Mouse (Mus musculus): ENCODE results near the gene Mfsd4b2.
A peak's percentile ranks its signal among the peaks of the same experiment; 100 is the strongest.
"Not testable (repeated sequence)": the region's sequence is repeated elsewhere in the genome, so short reads cannot be mapped to it uniquely, and the experiment has no call there.

Gene Mfsd4b2

DNA sequence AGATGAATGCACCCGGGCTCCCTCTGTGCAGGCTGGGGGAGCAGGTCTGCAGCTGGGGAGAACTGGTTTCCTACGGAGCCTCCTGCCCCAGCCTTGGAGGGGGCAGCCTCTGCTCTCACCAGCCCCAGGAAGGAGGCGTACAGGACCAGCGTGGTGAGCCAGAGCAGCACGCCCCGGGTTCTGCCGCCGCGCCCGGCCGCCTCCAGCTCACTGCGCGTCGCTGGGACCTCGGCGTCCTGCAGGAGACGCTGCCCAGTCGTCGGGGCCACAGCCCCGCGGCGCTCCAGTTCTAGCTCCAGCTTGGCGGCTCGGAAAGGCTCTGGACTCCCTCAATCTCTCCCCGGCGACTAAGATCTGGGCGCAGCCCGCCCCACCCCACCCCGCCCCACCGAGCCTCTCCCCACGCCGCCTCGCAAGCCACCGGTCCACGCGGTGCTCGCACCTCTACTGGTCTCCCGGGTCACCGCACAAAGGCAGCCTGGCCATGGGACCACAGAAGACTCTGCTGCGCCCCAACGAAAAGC lies at the start of gene Mfsd4b2:
TSS of gene Mfsd4b2 (minus strand) at position 308 of the 524 bp plus-strand sequence.
- DNase-seq, result no peak

- DNase-seq, result no peak
Observed at GRCm38 (mm10) chr10:39975771-39976170, 49.0 kb upstream of the Mfsd4b2 start.

DNA sequence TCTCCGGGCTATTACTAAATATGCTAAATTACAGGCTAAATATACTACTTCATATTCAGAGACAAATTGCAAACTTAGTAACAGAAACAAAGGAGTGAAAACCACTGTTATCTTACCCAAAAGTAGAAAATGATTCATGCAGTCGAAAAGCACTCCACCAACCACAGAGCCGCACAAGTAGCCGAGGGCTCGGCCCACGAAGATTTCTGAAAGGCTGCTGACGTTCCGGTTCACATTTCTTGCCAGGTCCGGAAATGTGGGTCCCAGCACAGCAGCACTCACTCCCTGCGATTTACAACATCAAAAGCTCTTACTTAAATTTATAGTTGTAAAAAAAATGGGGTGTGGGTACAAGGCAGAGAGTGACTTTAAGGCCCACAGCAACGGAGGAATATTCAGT lies 48.3 kb upstream of the Mfsd4b2 start:
- no peak for DNase-seq

DNA sequence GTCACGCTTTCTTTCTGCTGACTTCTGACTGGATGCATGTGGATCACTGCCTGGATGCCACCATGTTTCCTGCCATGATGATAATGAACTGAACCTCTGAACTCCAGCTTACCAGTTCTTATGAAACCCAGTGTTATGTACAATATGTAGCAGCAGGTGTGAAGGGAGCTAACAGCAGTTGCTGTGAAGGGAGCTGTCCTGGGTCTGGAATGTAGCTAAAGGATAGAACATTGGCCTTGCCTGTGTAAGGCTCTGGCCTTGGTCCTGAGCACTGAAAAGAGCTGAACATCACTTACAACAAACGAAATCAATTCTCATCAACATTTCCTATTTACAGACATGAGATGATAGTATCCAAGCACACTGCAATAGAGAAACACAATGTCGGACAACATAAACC lies 40.8 kb upstream of the Mfsd4b2 start:
- DNase-seq, result no peak

- no peak for DNase-seq
Observed at GRCm38 (mm10) chr10:39961906-39962305, 35.2 kb upstream of the Mfsd4b2 start.

DNA sequence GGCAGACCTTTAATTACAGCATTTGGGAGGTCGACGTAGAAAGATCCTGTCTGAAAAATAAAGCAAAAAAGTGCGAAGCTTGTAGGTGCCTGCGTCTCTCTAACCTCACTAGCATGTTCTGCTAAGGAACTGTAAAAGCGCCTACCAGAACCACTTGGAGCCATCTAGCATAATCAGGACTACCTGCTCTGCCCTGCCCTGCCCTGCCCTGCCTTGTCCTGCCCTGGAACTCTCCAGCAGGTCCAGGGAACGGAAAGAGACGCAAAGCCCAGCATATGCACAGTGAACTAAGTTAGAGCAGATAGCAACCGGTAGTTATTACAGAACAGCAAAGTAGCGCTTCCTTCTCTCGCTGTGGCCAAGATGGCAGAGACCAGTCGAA lies 33.7 kb upstream of the Mfsd4b2 start:
- DNase-seq, result no peak

DNA sequence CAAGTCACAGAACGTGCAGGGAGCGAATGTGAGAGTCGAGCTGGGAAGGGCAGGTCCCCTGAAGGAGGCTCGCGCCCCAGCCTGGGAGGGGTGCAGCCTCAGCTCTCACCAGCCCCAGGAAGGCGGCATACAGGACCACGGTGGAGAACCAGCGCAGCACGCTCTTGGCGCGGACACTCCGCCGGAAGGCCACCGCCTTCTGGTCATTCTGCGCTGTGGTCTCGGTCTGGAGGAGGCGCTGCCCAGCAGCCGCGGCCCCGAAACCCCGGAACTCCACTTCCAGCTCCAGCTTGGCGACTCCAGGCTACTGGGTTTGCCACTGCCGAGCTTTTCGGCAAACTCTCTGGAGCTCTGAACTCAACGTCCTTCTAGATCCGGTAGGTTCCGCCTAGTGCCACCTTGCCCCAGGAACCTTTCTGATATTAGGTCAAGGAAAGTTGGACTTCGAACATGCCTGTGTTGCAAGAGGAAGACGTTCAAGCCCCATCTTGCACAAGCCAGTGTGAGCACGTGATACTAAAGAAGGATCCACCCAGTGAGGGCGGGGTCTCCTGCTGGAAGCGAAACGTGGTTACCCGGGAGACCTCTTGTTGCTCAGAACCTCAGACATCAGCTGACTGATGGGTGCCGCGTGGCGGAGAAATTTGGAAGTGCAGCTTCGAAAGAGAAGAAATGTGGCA lies 33.2 kb upstream of the Mfsd4b2 start, which contains the start of gene Mfsd4b3:
TSS of gene Mfsd4b3 (minus strand) at position 393 of the 680 bp plus-strand sequence.
- DNase-seq, result peak; percentile 97 to 98

DNA sequence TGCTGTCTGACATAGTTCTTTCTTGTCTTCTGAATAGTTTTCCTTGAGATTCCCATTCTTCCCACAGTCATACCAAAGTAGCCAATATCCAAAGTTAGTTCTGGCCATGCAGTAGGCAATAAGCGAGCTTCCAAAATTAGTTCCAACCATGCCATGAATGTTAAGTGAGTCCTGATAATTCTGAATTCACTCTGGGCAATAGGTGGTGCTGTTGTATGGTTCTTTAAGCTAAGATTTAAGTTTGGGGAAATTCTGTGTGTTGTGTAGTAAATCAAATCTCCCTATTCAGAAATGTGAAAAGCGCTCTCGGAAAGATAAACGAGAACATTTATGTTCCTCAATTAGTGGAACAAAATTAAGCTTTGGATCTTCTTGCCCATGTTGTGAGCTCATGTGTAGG lies 31.5 kb upstream of the Mfsd4b2 start:
- no peak for DNase-seq

GRCm38 (mm10) chr10:39956340-39956878 lies 29.7 kb upstream of the Mfsd4b2 start:
- no peak for DNase-seq

GRCm38 (mm10) chr10:39955163-39955562 lies 28.4 kb upstream of the Mfsd4b2 start:
- no peak for DNase-seq

DNA sequence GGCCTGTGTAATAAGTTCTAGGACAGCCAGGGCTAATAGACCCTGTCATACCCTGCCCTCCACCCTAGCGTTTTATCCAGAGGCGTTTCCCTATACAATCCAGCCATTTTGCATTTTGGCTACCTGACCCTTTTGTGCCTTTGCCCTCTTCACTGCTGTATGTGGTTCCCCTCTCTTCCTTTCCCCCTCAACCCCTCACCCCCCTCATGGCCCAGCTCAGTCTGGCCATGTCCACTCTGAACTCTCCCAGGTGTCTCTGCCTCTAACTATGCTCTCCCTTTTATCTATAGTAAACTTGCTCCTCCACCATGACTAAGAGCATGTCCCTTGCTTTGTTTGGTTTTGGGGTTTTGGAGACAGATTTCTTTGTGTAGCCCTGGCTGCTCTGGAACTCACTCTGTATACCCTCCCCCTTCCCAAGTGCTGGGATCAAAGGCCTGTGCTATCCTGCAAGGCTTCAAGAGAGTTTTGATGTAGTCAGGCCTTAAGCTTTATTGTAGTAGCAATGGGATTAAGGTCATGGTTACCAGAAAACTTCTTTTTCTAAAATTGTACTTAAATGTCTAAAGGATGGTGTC lies 22.7 kb upstream of the Mfsd4b2 start:
- no peak for DNase-seq

GRCm38 (mm10) chr10:39947195-39947594 lies 20.5 kb upstream of the Mfsd4b2 start:
- not testable (repeated sequence) for DNase-seq

DNA sequence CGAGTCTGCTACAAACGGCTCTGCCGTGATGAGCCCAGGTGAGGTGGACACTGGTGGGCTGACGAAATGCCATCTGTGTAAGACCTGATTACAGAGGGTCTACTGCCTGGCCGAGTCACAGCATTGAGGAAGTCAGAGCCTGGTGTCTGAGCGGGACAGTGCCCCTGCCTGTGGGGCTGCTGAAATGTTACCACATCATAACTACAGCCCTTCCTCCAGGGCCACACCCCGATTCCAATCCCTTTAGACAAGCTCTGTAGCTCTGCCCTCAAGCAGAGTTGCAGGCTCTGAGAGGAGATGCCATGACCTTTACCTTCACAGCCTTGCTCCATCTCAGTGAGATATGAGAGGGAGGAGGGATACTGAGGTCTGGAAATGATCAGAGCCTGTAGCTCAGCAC lies 9.8 kb upstream of the Mfsd4b2 start:
- DNase-seq, result no peak

DNA sequence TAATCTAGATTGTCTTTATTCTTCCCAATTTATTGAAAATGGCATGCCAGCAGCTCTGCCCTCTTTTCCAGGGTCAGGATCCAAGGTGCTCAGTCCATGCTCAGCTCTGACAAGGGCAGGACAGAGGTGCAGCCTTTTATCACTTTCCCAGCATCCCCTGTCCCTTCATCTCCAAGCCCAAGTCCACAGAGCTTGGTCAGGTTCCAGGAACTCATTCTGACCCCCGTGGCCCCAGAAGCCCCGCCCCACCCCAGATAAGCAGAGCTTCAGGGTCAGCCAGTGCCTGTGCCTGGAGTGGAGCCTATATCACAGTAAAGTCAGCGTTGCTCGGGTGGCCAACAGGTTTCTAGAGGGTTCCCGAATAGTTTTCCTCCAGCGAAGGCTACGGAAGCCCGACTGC lies 2.2 kb downstream of the Mfsd4b2 start:
- DNase-seq, result not testable (repeated sequence)

GRCm38 (mm10) chr10:39912616-39913015 lies 14.1 kb downstream of the Mfsd4b2 start:
- DNase-seq, result no peak

DNA sequence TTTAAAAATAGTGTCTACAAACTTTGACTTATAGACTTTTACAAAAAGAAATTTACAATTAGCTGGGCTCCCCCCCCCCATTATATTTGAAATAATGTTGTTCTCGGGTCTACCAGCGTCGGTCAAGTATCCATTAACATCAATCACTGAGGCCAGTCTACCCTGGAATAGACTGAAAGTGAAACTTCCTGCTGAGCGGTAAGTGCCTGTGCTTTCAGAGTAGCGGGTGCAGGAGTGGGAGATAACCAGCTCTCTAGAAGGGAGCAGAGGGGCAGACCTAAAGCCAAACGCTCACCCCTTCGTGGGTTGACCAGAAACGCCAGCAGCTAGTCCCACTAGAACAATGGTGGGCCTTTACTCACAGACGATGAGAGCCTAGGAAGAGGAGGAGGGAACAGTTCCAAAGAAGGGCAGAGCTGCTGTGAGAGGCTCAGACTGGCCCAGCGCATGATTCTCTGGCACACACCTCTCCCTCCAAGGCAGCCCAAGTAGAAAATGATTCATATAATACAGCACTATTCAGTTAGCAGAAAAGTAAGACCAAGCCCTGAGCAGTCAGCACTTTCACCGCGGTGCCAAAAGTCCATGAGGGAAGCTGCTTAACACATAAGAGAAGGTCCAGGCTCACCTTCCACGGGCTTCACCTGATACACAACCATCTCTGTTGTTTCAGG lies 17.8 kb downstream of the Mfsd4b2 start:
- DNase-seq, result no peak

DNA sequence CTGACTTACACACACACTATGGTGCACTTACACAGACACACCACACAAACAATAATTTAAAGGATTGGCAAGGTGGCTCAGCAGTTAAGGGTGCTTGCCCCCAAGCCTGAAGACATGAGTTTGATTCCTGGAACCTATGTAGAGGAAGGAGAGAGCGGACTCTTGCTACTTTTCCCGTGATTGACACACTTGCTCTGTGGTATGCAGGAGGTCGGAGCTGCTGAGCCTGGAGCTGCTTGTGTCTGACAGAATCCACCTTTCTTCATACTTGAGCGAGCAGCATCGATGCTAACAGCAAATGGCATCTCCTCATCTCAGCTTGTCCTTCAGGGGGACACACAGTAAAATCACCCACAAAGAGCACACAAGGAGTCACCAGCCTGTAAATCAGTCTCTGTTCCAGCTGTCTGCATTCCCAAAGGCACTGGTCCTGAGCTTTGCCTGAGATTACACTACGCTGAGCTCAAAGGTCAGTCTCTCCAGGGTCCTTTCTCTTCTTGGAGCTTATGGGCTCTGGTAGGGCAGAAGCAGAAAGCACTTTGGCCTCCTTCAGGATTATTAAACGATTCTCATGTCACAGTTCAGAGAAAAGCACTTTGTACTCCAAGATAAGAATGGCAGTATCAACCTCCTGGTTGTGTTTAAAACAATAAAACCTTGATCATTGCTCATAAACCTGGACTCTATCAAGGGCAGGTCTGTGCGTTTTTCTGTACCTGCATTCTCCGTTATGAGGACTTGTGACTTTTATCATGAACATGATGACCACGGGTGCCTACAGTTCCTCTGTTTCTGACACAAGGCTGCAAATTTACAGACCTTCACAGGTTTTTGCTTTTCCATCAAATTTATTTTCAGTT lies 19.7 kb downstream of the Mfsd4b2 start:
- no peak for DNase-seq

- no peak for DNase-seq
Observed at GRCm38 (mm10) chr10:39904191-39904590, 22.5 kb downstream of the Mfsd4b2 start.

DNA sequence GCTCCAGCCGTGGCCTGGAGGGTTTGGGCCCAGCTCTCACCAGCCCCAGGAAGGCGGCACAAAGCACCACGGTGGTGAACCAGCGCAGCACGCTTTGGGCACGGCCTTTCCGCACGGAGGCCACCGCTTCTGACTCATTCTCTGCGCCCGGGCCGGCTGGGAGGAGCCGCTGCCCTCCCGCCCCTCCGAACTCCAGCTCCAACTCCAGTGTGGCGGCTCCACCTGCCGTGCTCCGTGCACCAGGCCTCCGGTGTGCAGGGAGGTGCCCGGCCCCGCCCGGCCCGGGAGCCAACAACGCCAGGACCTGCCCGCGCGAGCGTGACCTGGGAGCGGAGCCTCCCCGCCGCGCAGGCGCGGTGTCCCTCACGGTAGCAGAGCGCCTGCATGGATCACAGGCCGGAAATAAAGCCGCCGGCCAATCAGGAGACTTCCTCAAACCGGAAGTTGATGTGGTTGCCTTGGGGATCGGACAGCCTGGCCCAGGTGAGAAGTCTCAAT lies 27.8 kb downstream of the Mfsd4b2 start, which contains the start of gene Mfsd4b4:
TSS of gene Mfsd4b4 (minus strand) at position 365 of the 498 bp plus-strand sequence.
- peak; percentile 89 to 93 for DNase-seq

DNA sequence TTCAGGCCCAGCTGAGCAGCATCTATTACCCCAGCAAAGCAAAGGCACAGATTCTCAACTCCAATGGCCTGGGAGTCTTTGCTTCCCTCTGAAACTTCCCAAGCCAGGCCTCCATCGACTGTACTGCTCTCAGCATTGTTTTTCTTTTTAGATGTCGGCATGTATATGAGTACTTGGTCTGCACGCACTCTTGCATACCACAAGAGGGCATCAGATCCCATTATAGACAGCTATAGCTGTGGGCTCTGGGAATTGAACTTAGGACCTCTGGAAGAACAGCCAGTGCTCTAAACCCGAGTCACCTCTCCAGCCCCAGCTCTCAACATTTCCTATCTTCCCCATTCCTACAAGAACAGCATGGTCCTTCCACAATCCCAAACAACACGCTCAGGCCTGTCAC lies 30.2 kb downstream of the Mfsd4b2 start:
- DNase-seq, result no peak

- DNase-seq, result no peak
Observed at GRCm38 (mm10) chr10:39893702-39894697, 32.7 kb downstream of the Mfsd4b2 start.

All from lung, adult 18-20 months (tissue).